Mouse (Mus musculus): ENCODE measurements around the gene Stpg2.

Gene Stpg2

DNA sequence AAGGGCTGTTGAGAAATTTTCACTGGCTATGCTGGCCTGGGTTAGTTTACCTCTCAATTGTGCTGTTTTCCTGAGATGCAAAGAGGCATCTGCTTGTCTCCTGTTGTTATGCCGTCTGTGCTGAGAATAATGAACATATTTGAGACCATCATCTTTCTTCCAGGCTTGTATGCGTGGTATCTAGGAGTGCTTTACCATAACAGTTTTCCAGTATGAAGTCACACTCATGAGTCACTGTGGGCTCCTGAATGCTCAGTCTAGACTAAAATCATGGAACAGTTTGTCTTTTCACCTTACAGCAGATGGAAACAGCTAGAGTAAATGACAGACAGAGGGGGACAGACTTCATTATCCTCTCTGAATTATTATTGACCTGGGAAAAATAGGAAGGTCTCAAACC, 527.7 kb downstream of the Stpg2 start:
- DNase-seq (ENCODE audit: low spot score in 2 of 2), result no peak

DNA sequence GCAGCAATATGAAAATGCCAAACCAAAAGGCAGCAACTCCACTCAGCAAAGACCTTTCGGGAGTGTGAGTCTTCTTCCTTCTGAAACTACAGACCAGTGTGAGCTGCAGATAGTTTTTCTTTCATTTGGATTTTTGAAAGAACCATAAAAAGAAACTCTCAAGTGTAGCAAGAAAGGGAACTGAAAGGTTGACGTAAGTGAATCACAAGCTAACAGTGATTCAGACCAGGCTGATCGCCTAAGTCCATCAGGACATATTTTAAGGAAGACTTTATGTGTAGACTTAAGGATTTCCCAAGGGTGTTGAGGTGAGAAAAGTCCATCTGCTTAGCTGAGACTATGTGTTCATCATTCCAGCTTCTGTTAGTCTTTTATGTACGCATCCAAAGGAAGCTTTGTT, 533.9 kb downstream of the Stpg2 start:
- no peak for DNase-seq (ENCODE audit: low spot score in 2 of 2)

Measured in frontal cortex, postnatal 25 days (tissue).